Mouse (Mus musculus) midbrain, embryonic 14.5 days (tissue): Measurements from ENCODE around the gene Hnrnpl. TPM values are rescaled to one million over a fixed set of nuclear protein-coding genes. Genes with fewer than 3 reads are reported as not detected.

Experiments used
- ATAC-seq: fragments of 200-750 bp; cut with Nextera tagmentation; 2 replicates; pipeline ENCODE4 v1.8.0; 2017; ENCODE audit warnings: moderate number of reproducible peaks, moderate library complexity; ENCODE audit not compliant: low FRiP score, low TSS enrichment
- DNase-seq: peaks from one replicate; pipeline ENCODE4 v3.0.0-alpha.2; 2015
- H3K27ac ChIP-seq: fragments of 300-500 bp; sonication (generic); replicated peaks from 2 replicates; pipeline ENCODE4 v1.5.1; 2014; ENCODE audit warnings: mild to moderate bottlenecking, low read depth, low read length, moderate library complexity
- H3K27me3 ChIP-seq: fragments of 300-500 bp; sonication (generic); 2 replicates; pipeline ENCODE4 v1.6.1; 2014; ENCODE audit warnings: low read length, control low read depth, mixed read lengths; ENCODE audit not compliant: control insufficient read depth, insufficient read depth
- H3K36me3 ChIP-seq: fragments of 300-500 bp; sonication (generic); 2 replicates; pipeline ENCODE4 v1.6.1; 2014; ENCODE audit warnings: low read length, control low read depth; ENCODE audit not compliant: control insufficient read depth, insufficient read depth
- H3K4me1 ChIP-seq: fragments of 300-500 bp; sonication (generic); 2 replicates; pipeline ENCODE4 v1.6.1; 2014; ENCODE audit warnings: mild to moderate bottlenecking, antibody characterized with exemption, low read length, control low read depth; ENCODE audit not compliant: control insufficient read depth, insufficient read depth
- H3K4me2 ChIP-seq: fragments of 300-500 bp; sonication (generic); 2 replicates; pipeline ENCODE4 v1.6.1; 2014; ENCODE audit warnings: mild to moderate bottlenecking, low read length, moderate library complexity
- H3K4me3 ChIP-seq: fragments of 300-500 bp; sonication (generic); replicated peaks from 2 replicates; pipeline ENCODE4 v1.5.1; 2014; ENCODE audit warnings: low read depth, low read length
- H3K9ac ChIP-seq: fragments of 300-500 bp; sonication (generic); replicated peaks from 2 replicates; pipeline ENCODE4 v1.6.1; 2014; ENCODE audit warnings: mild to moderate bottlenecking, low read length, moderate library complexity
- H3K9me3 ChIP-seq: fragments of 300-500 bp; sonication (generic); 2 replicates; pipeline ENCODE4 v1.6.1; 2016; ENCODE audit warnings: low read length, control low read depth, mixed read lengths; ENCODE audit not compliant: control insufficient read depth
- WGBS: fragments of 180-500 bp; shearing (Covaris S2); extraction: QIAGEN DNeasy Blood & Tissue Kit; methylation state at CpG from one replicate; pipeline ENCODE4 v1.1.7; 2014; 5-methylcytosine and 5-hydroxymethylcytosine counted together
- polyA plus RNA-seq: library from polyadenylated mRNA; unstranded; fragments of >200 nt; fragmentation: Nextera tagmentation; extraction: Ambion mirVana; gene quantifications from 2 replicates; pipeline ENCODE4 v1.2.1, GENCODE M21; 2014

Gene Hnrnpl
- 168 and 170 TPM in 2 replicates for polyA plus RNA-seq

DNA sequence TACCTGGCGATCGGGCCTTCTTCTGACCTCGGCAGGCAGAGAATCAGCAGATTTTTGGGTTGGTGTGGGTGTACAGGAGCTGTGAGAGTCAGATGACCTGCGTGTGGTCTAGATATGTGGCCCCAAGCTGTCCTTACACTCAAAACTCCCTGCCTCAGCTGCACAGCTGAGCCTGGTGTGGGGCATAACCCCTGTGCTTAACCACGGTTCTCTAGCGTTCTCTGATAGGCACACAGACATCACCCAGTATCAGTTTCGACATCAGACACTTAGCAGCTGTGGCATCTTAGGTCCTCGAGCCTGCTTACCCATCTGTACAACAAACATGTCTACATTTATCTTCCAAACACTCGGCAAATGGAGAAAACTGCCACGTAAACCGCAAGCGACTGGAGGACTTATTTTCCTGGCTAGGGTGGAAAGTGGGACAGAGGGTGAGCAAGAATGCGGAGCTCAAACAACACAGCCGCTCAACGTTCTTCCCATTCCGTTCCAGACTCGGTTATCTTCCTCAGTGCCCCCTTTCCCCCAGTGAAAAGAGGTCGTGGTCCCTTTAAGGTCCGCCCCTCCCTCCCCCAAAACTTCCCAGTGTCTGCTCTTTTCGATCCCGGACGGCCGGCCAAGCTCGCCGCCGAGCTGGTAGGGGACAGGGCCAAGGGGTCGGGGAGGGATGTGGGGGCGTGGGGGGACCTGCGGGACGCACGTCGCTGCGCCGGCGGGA, at the start of gene Hnrnpl:
Gene Hnrnpl (plus strand): TSS at position 321 of the 721 bp plus-strand sequence.
- peak within 1 kb of the TSS; percentile 77 for H3K4me3 ChIP-seq
- ATAC-seq (peak; percentile 9), DNase-seq (peak; percentile 76)
- H3K4me2 ChIP-seq = peak within 1 kb of the TSS; percentile 80
- peak within 1 kb of the TSS; percentile 99 for H3K27ac ChIP-seq
- 3% methylated on average over 35 of the region's 35 CpGs for WGBS
- peaks cover 22% of the 10 kb centered on the region for H3K4me1 ChIP-seq
- peaks cover 14% of the 10 kb centered on the region for H3K36me3 ChIP-seq
- no peaks in the 10 kb centered on the region for H3K27me3 ChIP-seq
- H3K9ac ChIP-seq = peak within 1 kb of the TSS; percentile 88
- no peaks in the 10 kb centered on the region for H3K9me3 ChIP-seq

DNA sequence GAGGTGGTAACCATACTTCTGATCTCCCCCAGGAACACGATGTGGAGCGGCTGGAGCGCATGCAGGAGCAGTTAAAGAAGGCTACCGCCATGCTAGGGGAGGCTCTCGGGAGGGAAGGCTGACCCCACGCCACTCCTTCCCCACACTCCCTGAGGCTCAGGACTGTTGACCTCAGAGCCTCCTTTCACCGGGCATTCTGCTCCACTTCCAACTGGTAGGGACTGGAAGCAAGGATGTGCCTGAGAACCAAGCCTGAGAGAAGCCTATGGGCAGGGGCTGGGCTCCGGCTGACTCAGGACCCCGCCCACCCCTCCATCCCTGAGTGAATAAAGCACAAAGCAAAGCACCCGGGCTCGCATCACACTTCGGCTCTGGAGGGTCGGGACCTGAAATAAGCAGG, 49.7 kb upstream of the Hnrnpl start:
- Histone ChIP-seq H3K4me2 (no peak overlapping the region), H3K27me3 (no peaks in the 10 kb centered on the region), H3K9me3 (no peaks in the 10 kb centered on the region), H3K4me3 (no peak overlapping the region), H3K36me3 (peaks cover 44% of the 10 kb centered on the region), H3K9ac (no peak overlapping the region), H3K27ac (no peak overlapping the region), H3K4me1 (0 out of 2 replicates have a peak, but pooled peaks cover 6% of the 10 kb centered on the region)
- DNase-seq = no peak
- no peak for ATAC-seq
- 76% methylated on average over 13 of the region's 13 CpGs for WGBS

DNA sequence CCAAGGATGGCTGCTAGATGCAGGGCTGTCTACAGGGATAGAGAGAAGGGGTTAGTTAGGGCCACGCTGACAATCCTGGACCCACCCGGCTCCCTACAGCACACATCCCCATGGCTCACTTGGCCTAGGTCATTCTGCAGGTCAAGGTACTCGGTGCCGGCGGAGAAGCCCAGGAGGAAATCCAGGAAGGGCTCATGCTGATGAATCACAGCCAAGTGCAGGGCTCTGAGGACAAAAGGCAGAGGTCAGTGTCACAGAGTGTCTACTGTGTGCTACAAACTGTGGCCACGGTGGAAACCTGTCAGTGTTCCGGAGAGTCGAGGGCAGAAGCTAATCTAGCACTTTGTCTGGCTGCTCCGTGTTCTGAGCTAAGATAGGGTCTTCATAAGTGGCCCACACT, 46.4 kb upstream of the Hnrnpl start:
- 94% methylated on average over 9 of the region's 9 CpGs for WGBS
- ATAC-seq = no peak
- H3K36me3 ChIP-seq = peaks cover 41% of the 10 kb centered on the region

DNA sequence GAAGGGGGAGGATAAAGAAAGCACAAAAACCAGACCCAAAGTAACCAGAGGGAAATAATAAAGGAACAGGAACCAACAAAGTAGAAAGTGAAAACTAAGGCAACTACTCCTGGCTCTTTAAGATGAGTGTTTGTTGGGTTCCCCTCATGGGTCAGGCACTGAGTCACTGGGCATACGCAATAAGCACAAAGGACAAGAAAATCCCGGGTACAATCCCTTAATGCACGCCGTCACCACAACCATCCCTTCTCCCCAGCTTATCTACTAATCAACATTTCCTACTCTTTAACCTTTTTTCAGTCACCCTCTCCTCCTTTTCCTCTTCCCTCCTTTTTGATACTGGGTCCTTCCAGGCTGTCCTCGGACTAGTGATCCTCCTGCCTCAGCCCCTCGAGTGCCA, 43.1 kb upstream of the Hnrnpl start:
- Histone ChIP-seq H3K4me1 (peaks cover 16% of the 10 kb centered on the region), H3K4me2 (peak overlapping the region; percentile 62), H3K9ac (no peak overlapping the region), H3K4me3 (no peak overlapping the region), H3K9me3 (no peaks in the 10 kb centered on the region), H3K27me3 (no peaks in the 10 kb centered on the region), H3K36me3 (peaks cover 17% of the 10 kb centered on the region), H3K27ac (no peak overlapping the region)
- WGBS = 87% methylated on average over 6 of the region's 6 CpGs
- DNase-seq (no peak), ATAC-seq (no peak)

More for the DNA sequence above, 46.4 kb upstream of the Hnrnpl start:
- no peak for DNase-seq
- no peak overlapping the region for H3K9ac ChIP-seq
- H3K4me3 ChIP-seq = no peak overlapping the region
- H3K4me2 ChIP-seq = no peak overlapping the region
- H3K4me1 ChIP-seq = 0 out of 2 replicates have a peak, but pooled peaks cover 6% of the 10 kb centered on the region
- H3K9me3 ChIP-seq = no peaks in the 10 kb centered on the region
- H3K27me3 ChIP-seq = no peaks in the 10 kb centered on the region
- no peak overlapping the region for H3K27ac ChIP-seq

DNA sequence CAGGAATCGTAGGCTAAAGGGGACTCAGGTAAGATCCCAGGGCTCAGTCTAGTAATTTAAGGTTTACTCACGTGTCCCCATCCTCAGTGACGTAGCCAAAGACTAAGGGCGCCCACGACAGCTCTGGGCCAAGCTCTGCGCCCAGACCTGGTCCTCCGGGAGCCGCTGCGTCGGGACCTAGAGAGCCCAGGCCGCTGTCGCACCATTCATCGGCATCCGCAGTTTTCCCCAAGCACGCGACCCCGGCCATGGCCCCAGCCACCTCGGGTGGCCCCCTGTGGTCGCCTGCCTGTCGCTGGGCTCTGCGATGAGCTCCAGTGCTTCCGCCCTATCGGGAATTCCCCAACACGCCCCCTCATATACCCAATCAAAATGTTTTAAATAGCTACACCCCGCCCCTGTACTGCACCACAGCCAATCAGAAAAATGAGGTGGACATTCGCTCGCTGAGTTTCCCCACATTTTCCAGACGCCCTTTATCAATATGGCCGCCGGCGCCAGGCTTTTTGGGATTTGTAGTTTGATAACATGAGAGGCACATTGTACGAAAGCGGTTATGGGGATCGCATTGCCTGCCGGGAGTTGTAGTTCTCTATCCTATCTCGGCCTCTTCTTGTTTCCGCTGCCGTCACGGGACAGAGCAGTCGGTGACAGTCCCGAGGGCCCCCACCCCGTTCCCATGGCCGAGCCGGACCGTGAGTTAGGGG, 42.0 kb upstream of the Hnrnpl start, which contains the start of gene Sirt2:
Gene Sirt2 (plus strand): TSS at position 563 of the 707 bp plus-strand sequence.
- Histone ChIP-seq H3K4me3 (peak within 1 kb of the TSS; percentile 72), H3K27ac (no peak within 1 kb of the TSS), H3K9me3 (no peaks in the 10 kb centered on the region), H3K27me3 (no peaks in the 10 kb centered on the region), H3K36me3 (peaks cover 8% of the 10 kb centered on the region), H3K4me2 (peak within 1 kb of the TSS; percentile 75), H3K9ac (peak within 1 kb of the TSS; percentile 66), H3K4me1 (peaks cover 16% of the 10 kb centered on the region)
- WGBS = under 1% methylated on average over 45 of the region's 45 CpGs
- peak; percentile 98 for ATAC-seq
- peak; percentile 99 for DNase-seq

DNA sequence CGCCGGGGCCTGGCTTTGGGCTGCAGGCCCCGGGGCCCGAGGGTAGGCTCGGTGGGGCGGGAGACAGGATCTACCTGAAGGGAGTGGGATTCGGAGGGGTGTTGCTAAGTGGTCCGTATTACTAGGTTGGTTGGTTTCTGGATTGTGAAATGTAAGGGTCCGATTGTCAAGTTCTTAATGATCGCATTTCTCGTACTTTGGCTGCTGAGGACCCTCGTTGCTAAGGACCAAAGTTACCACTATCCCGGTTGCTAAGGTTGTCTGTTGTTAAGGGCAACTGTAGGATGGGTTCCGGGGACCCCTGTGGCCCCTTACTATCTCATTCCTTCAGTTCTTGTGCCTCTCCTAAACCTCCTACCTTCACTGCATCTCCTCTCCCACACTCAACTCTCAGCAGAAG, 41.4 kb upstream of the Hnrnpl start:
- peaks cover 4% of the 10 kb centered on the region for H3K36me3 ChIP-seq
- H3K9ac ChIP-seq = peak overlapping the region; percentile 66
- H3K27ac ChIP-seq = no peak overlapping the region
- H3K4me2 ChIP-seq = peak overlapping the region; percentile 75
- H3K9me3 ChIP-seq = no peaks in the 10 kb centered on the region
- 0 out of 2 replicates have a peak, but pooled peaks have one; percentile 3 for ATAC-seq
- WGBS = 4% methylated on average over 14 of the region's 14 CpGs
- peaks cover 16% of the 10 kb centered on the region for H3K4me1 ChIP-seq
- peak; percentile 44 for DNase-seq
- peak overlapping the region; percentile 72 for H3K4me3 ChIP-seq
- H3K27me3 ChIP-seq = no peaks in the 10 kb centered on the region

DNA sequence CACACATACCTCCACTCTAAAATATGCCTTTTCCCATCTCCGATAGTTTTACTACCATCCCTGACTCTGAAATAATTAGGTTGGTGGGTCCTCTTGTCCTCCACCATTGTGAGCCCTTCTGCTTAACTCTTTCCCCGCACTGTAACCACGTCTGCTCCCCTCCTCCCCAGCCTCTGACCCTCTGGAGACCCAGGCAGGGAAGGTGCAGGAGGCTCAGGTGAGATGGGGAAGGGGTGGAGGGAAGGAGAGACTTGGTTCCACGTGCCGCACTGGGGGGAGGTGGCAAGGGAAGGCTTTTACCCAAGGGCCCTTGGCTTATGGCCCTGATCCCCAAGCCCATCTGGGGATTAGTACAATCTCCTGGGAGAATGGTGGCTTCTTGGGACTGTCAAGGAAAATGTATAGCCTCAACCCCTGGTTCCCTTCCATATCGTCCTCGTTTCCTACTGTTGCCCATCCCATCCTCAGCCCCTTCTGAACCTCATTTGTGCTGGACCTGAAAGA, 40.8 kb upstream of the Hnrnpl start, which contains the start of gene Nfkbib:
Gene Nfkbib (minus strand): TSS at position 51 of the 504 bp plus-strand sequence.
- DNase-seq = no peak
- ATAC-seq = no peak
- no peaks in the 10 kb centered on the region for H3K27me3 ChIP-seq
- peak within 1 kb of the TSS; percentile 75 for H3K4me2 ChIP-seq
- 60% methylated on average over 7 of the region's 7 CpGs for WGBS
- H3K4me3 ChIP-seq = peak within 1 kb of the TSS; percentile 72
- H3K9me3 ChIP-seq = no peaks in the 10 kb centered on the region
- H3K36me3 ChIP-seq = peaks cover 8% of the 10 kb centered on the region; the same call in 1 of the 2 replicates
- no peak within 1 kb of the TSS for H3K27ac ChIP-seq
- H3K4me1 ChIP-seq = peaks cover 16% of the 10 kb centered on the region
- peak within 1 kb of the TSS; percentile 66 for H3K9ac ChIP-seq

DNA sequence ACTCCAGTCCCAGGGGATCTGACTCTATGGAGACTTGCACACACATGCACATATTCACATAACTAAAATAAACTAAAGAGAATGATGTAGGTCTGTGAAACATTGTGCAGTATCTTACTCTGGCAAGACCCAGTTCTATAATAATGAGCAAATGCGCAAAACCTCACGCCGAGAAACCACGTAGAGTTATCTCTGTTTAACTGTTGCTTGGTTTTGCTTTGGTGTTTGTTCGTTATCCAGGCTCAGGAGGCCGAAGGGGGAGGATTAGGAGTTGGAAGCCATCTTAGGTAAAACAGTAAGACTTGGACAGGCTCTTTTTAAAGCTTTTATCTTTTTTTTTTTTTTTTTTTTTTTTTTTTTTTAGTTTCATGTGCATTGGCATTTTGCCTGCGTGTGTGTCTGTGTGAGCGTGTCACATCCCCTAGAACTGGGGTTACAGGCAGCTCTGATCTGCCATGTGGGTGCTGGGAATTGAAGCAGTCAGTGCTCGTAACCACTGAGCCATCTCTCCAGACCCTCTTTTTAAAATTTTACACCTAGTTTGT, 38.9 kb upstream of the Hnrnpl start:
- ATAC-seq (no peak), DNase-seq (no peak)
- H3K36me3 ChIP-seq = peaks cover 12% of the 10 kb centered on the region; the same call in 1 of the 2 replicates
- H3K9me3 ChIP-seq = no peaks in the 10 kb centered on the region
- peaks cover 16% of the 10 kb centered on the region for H3K4me1 ChIP-seq
- WGBS = 94% methylated on average over 9 of the region's 9 CpGs
- no peak overlapping the region for H3K4me2 ChIP-seq
- no peaks in the 10 kb centered on the region for H3K27me3 ChIP-seq
- no peak overlapping the region for H3K9ac ChIP-seq
- no peak overlapping the region for H3K4me3 ChIP-seq
- no peak overlapping the region for H3K27ac ChIP-seq
